Mouse (Mus musculus) lung, postnatal 0 days (tissue): ENCODE measurements around the gene Zfp385a. TPM values are rescaled to one million over a fixed set of nuclear protein-coding genes. Genes with fewer than 3 reads are reported as not detected.

Experiments
- ATAC-seq: fragments of 200-750 bp; cut with Nextera tagmentation; 2 replicates; pipeline ENCODE4 v1.8.0; 2017; ENCODE audit warnings: moderate library complexity
- DNase-seq: peaks from one replicate; pipeline ENCODE4 v3.0.0-alpha.2; 2016; ENCODE audit warnings: low spot score
- H3K27ac ChIP-seq: fragments of 300-500 bp; sonication (generic); 2 replicates; pipeline ENCODE4 v1.5.1; 2014; ENCODE audit warnings: antibody characterized with exemption, mild to moderate bottlenecking, low read length, mixed read lengths
- H3K27me3 ChIP-seq: fragments of 300-500 bp; sonication (generic); replicated peaks from 2 replicates; pipeline ENCODE4 v1.6.1; 2014; ENCODE audit warnings: low read length, mixed read lengths; ENCODE audit not compliant: insufficient read depth
- H3K36me3 ChIP-seq: fragments of 300-500 bp; sonication (generic); 2 replicates; pipeline ENCODE4 v1.6.1; 2014; ENCODE audit warnings: low read length, mixed read lengths; ENCODE audit not compliant: insufficient read depth
- H3K4me1 ChIP-seq: fragments of 300-500 bp; sonication (generic); 2 replicates; pipeline ENCODE4 v1.6.1; 2014; ENCODE audit warnings: antibody characterized with exemption, low read depth, low read length, mixed read lengths; ENCODE audit not compliant: insufficient read depth
- H3K4me2 ChIP-seq: fragments of 300-500 bp; sonication (generic); replicated peaks from 2 replicates; pipeline ENCODE4 v1.6.1; 2014; ENCODE audit warnings: low read depth, mild to moderate bottlenecking, low read length, moderate library complexity, mixed read lengths
- H3K4me3 ChIP-seq: fragments of 300-500 bp; sonication (generic); 2 replicates; pipeline ENCODE4 v1.5.1; 2014; ENCODE audit warnings: low read depth, low read length
- H3K9ac ChIP-seq: fragments of 300-500 bp; sonication (generic); replicated peaks from 2 replicates; pipeline ENCODE4 v1.6.1; 2014; ENCODE audit warnings: low read depth, mild to moderate bottlenecking
- H3K9me3 ChIP-seq: fragments of 300-500 bp; sonication (generic); 2 replicates; pipeline ENCODE4 v1.6.1; 2016; ENCODE audit warnings: low read length, mixed read lengths
- CTCF ChIP-seq: IDR thresholded peaks from 2 replicates; pipeline ENCODE4 v1.5.1; 2016; ENCODE audit warnings: antibody characterized with exemption, mild to moderate bottlenecking
- EP300 ChIP-seq: IDR thresholded peaks from 2 replicates; pipeline ENCODE4 v1.6.1; 2016; ENCODE audit warnings: antibody characterized with exemption, mild to moderate bottlenecking, control low read depth
- whole genome bisulfite sequencing: fragments of 180-500 bp; shearing (Covaris S2); extraction: QIAGEN DNeasy Blood & Tissue Kit; methylation state at CpG from one replicate; pipeline ENCODE4 v1.1.7; 2014; 5-methylcytosine and 5-hydroxymethylcytosine counted together
- polyA plus RNA-seq: library from polyadenylated mRNA; unstranded; fragments of >200 nt; fragmentation: Nextera tagmentation; extraction: Ambion mirVana; gene quantifications from 2 replicates; pipeline ENCODE4 v1.2.1, GENCODE M21; 2015

Gene Zfp385a
- polyA plus RNA-seq = 5.0 and 6.5 TPM in 2 replicates

GRCm38 (mm10) chr15:103339961-103340337 lies at the start of gene Zfp385a:
TSS of gene Zfp385a (minus strand) at chr15:103340093.
- ATAC-seq = peak; percentile 42
- peak within 1 kb of the TSS; percentile 84 for H3K4me2 ChIP-seq
- under 1% methylated on average over 19 of the region's 26 CpGs for WGBS
- no peak within 1 kb of the TSS for H3K27ac ChIP-seq
- no peak for DNase-seq
- TF ChIP-seq CTCF (0 out of 2 replicates have a peak, but pooled peaks have one; percentile 6), EP300 (no peak)
- H3K4me1 ChIP-seq = peaks cover 6% of the 10 kb centered on the region; the same call in 1 of the 2 replicates
- peak within 1 kb of the TSS; percentile 49 for H3K4me3 ChIP-seq
- H3K9ac ChIP-seq = no peak within 1 kb of the TSS
- H3K36me3 ChIP-seq = peaks cover 9% of the 10 kb centered on the region; the same call in 1 of the 2 replicates
- no peaks in the 10 kb centered on the region for H3K9me3 ChIP-seq
- H3K27me3 ChIP-seq = peaks cover 16% of the 10 kb centered on the region

- DNase-seq (peak; percentile 87), ATAC-seq (peak; percentile 55)
- Histone ChIP-seq H3K4me2 (no peak overlapping the region), H3K4me1 (0 out of 2 replicates have a peak, but pooled peaks cover 3% of the 10 kb centered on the region), H3K9ac (no peak overlapping the region), H3K36me3 (no peaks in the 10 kb centered on the region), H3K27me3 (no peaks in the 10 kb centered on the region), H3K9me3 (no peaks in the 10 kb centered on the region), H3K4me3 (no peak overlapping the region), H3K27ac (no peak overlapping the region)
- WGBS = 42% methylated on average over 4 of the region's 4 CpGs
- peak; percentile 86 for TF ChIP-seq CTCF
- no peak for TF ChIP-seq EP300
These were observed 48.8 kb upstream of the Zfp385a start for GRCm38 (mm10) chr15:103388556-103389145.

GRCm38 (mm10) chr15:103383771-103384488 lies 44.0 kb upstream of the Zfp385a start:
- peak; percentile 55 for DNase-seq
- H3K4me1 ChIP-seq = 0 out of 2 replicates have a peak, but pooled peaks cover 11% of the 10 kb centered on the region
- no peak overlapping the region for H3K9ac ChIP-seq
- no peaks in the 10 kb centered on the region for H3K9me3 ChIP-seq
- H3K27ac ChIP-seq = peak overlapping the region; percentile 48; the same call in 1 of the 2 replicates
- H3K36me3 ChIP-seq = no peaks in the 10 kb centered on the region
- no peak overlapping the region for H3K4me3 ChIP-seq
- WGBS = 46% methylated on average over 7 of the region's 7 CpGs
- peak; percentile 66 for ATAC-seq
- TF ChIP-seq CTCF (no peak), EP300 (peak; percentile 63)
- H3K4me2 ChIP-seq = peak overlapping the region; percentile 23; the same call in 1 of the 2 replicates
- H3K27me3 ChIP-seq = no peaks in the 10 kb centered on the region

GRCm38 (mm10) chr15:103382795-103383406 lies 43.0 kb upstream of the Zfp385a start:
- H3K4me2 ChIP-seq = peak overlapping the region; percentile 23; the same call in 1 of the 2 replicates
- H3K4me1 ChIP-seq = 0 out of 2 replicates have a peak, but pooled peaks cover 17% of the 10 kb centered on the region
- no peak for TF ChIP-seq EP300
- TF ChIP-seq CTCF = no peak
- WGBS = 19% methylated on average over 5 of the region's 5 CpGs
- no peaks in the 10 kb centered on the region for H3K9me3 ChIP-seq
- no peaks in the 10 kb centered on the region for H3K36me3 ChIP-seq
- H3K27me3 ChIP-seq = no peaks in the 10 kb centered on the region
- H3K27ac ChIP-seq = peak overlapping the region; percentile 48; the same call in 1 of the 2 replicates
- peak; percentile 74 for DNase-seq
- H3K4me3 ChIP-seq = no peak overlapping the region
- peak; percentile 80 for ATAC-seq
- no peak overlapping the region for H3K9ac ChIP-seq

- Histone ChIP-seq H3K9ac (no peak overlapping the region), H3K36me3 (no peaks in the 10 kb centered on the region), H3K27me3 (no peaks in the 10 kb centered on the region), H3K4me1 (0 out of 2 replicates have a peak, but pooled peaks cover 17% of the 10 kb centered on the region), H3K4me2 (no peak overlapping the region), H3K9me3 (no peaks in the 10 kb centered on the region), H3K27ac (no peak overlapping the region), H3K4me3 (no peak overlapping the region)
- ATAC-seq (no peak), DNase-seq (no peak)
- WGBS = 81% methylated on average over 2 of the region's 2 CpGs
- TF ChIP-seq EP300 = no peak
- TF ChIP-seq CTCF = no peak
These were observed 42.2 kb upstream of the Zfp385a start for GRCm38 (mm10) chr15:103382075-103382474.
